Mouse (Mus musculus) midbrain, postnatal 0 days (tissue): ENCODE measurements around the gene Stpg3. TPM values are rescaled to one million over a fixed set of nuclear protein-coding genes. Genes with fewer than 3 reads are reported as not detected.

Experiments
- ATAC-seq: fragments of 200-750 bp; cut with Nextera tagmentation; 2 replicates; pipeline ENCODE4 v1.8.0; 2017; ENCODE audit warnings: moderate number of reproducible peaks, mild to moderate bottlenecking, moderate TSS enrichment, moderate library complexity; ENCODE audit not compliant: low FRiP score
- DNase-seq: peaks from one replicate; pipeline ENCODE4 v3.0.0-alpha.2; 2015; ENCODE audit warnings: low spot score
- H3K27ac ChIP-seq: fragments of 300-500 bp; sonication (generic); 2 replicates; pipeline ENCODE4 v1.5.1; 2014; ENCODE audit warnings: low read depth, mild to moderate bottlenecking, low read length, mixed read lengths
- H3K27me3 ChIP-seq: fragments of 300-500 bp; sonication (generic); 2 replicates; pipeline ENCODE4 v1.6.1; 2014; ENCODE audit warnings: low read length, control low read depth, mixed read lengths; ENCODE audit not compliant: insufficient read depth
- H3K36me3 ChIP-seq: fragments of 300-500 bp; sonication (generic); 2 replicates; pipeline ENCODE4 v1.6.1; 2014; ENCODE audit warnings: low read length, control low read depth, mixed read lengths; ENCODE audit not compliant: insufficient read depth
- H3K4me1 ChIP-seq: fragments of 300-500 bp; sonication (generic); 2 replicates; pipeline ENCODE4 v1.6.1; 2014; ENCODE audit warnings: mild to moderate bottlenecking, control low read depth, antibody characterized with exemption, low read length, mixed read lengths; ENCODE audit not compliant: insufficient read depth
- H3K4me2 ChIP-seq: fragments of 300-500 bp; sonication (generic); 2 replicates; pipeline ENCODE4 v1.6.1; 2014; ENCODE audit warnings: low read depth, mild to moderate bottlenecking, low read length, mixed read lengths; ENCODE audit not compliant: poor library complexity, severe bottlenecking
- H3K4me3 ChIP-seq: fragments of 300-500 bp; sonication (generic); 2 replicates; pipeline ENCODE4 v1.5.1; 2014; ENCODE audit warnings: low read depth, mild to moderate bottlenecking, low read length, moderate library complexity
- H3K9ac ChIP-seq: fragments of 300-500 bp; sonication (generic); replicated peaks from 2 replicates; pipeline ENCODE4 v1.6.1; 2014; ENCODE audit warnings: mild to moderate bottlenecking, low read length, moderate library complexity, mixed read lengths; ENCODE audit not compliant: poor library complexity, severe bottlenecking
- H3K9me3 ChIP-seq: fragments of 300-500 bp; sonication (generic); 2 replicates; pipeline ENCODE4 v1.6.1; 2016; ENCODE audit warnings: low read length, control low read depth
- CTCF ChIP-seq: IDR thresholded peaks from 2 replicates; pipeline ENCODE4 v1.5.1; 2016; ENCODE audit warnings: antibody characterized with exemption, mild to moderate bottlenecking
- WGBS: fragments of 180-500 bp; shearing (Covaris S2); extraction: QIAGEN DNeasy Blood & Tissue Kit; methylation state at CpG from one replicate; pipeline ENCODE4 v1.1.7; 2014; 5-methylcytosine and 5-hydroxymethylcytosine counted together
- polyA plus RNA-seq: library from polyadenylated mRNA; unstranded; fragments of >200 nt; fragmentation: Nextera tagmentation; extraction: Ambion mirVana; gene quantifications from 2 replicates; pipeline ENCODE4 v1.2.1, GENCODE M21; 2015
- total RNA-seq: library from RNA; depleted of rRNA; stranded (reverse); fragments of >200 nt; gene quantifications from 2 replicates; pipeline ENCODE4 v1.2.3, GENCODE M21; 2014

The Stpg3 gene
- total and polyA plus RNA-seq, 2 experiments from 2014 or later = 0.38 TPM; not detected in 1

GRCm38 (mm10) chr2:25217666-25218065 lies 3.2 kb upstream of the Stpg3 start:
- Histone ChIP-seq H3K27ac (no peak overlapping the region), H3K9ac (no peak overlapping the region), H3K27me3 (no peaks in the 10 kb centered on the region), H3K4me1 (no peaks in the 10 kb centered on the region), H3K36me3 (peaks cover 6% of the 10 kb centered on the region; the same call in 1 of the 2 replicates), H3K4me3 (no peak overlapping the region), H3K4me2 (no peak overlapping the region), H3K9me3 (no peaks in the 10 kb centered on the region)
- TF ChIP-seq CTCF = no peak
- DNase-seq (no peak), ATAC-seq (no peak)
- 60% methylated on average over 2 of the region's 2 CpGs for WGBS

GRCm38 (mm10) chr2:25213266-25213865 lies 1.1 kb downstream of the Stpg3 start:
- no peak for TF ChIP-seq CTCF
- Histone ChIP-seq H3K9ac (no peak overlapping the region), H3K9me3 (no peaks in the 10 kb centered on the region), H3K27me3 (no peaks in the 10 kb centered on the region), H3K4me1 (peaks cover 12% of the 10 kb centered on the region; the same call in 1 of the 2 replicates), H3K4me3 (no peak overlapping the region), H3K27ac (no peak overlapping the region), H3K36me3 (no peaks in the 10 kb centered on the region), H3K4me2 (no peak overlapping the region)
- ATAC-seq (no peak), DNase-seq (no peak)
- WGBS = 70% methylated on average over 23 of the region's 23 CpGs

DNA sequence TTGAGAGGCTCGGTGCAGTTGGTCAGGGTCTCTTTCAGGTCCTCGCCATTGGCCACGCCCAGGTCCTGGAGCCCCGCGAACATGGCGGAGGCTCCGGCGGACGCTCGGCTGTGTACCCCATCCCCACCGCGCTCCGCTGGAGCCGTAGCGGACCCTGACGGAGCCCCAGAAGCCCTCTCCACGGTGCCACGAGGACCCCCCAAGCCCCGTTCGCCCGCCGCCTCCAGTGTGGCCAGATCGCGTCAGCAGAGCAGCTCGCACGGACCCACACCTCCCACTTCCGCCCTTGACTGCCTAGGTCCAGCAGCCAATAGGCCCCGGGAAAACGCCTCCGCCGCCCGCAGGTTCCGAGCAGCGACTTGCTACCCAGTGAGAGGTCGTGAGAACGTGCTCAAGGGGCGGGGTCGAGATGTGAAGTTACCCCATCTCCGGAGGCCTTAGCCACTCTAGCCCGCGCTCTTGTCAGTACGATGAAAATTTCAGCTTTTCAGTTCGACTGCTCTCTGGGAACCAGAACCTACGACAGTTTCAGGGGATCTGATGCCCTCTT lies 3.2 kb downstream of the Stpg3 start, which contains the start of gene Nelfb:
Nelfb (minus strand) TSS at position 369 of the 550 bp plus-strand sequence.
- Histone ChIP-seq H3K9me3 (no peaks in the 10 kb centered on the region), H3K36me3 (peaks cover 4% of the 10 kb centered on the region), H3K4me2 (peak within 1 kb of the TSS; percentile 86), H3K4me1 (peaks cover 12% of the 10 kb centered on the region; the same call in 1 of the 2 replicates), H3K27me3 (no peaks in the 10 kb centered on the region), H3K9ac (peak within 1 kb of the TSS; percentile 90), H3K27ac (peak within 1 kb of the TSS; percentile 92), H3K4me3 (peak within 1 kb of the TSS; percentile 92)
- peak; percentile 89 for ATAC-seq
- TF ChIP-seq CTCF = 0 out of 2 replicates have a peak, but pooled peaks have one; percentile 5
- under 1% methylated on average over 44 of the region's 44 CpGs for WGBS
- DNase-seq = peak; percentile 90

GRCm38 (mm10) chr2:25210686-25211085 lies 3.8 kb downstream of the Stpg3 start:
- Histone ChIP-seq H3K4me1 (peaks cover 12% of the 10 kb centered on the region; the same call in 1 of the 2 replicates), H3K27ac (peak overlapping the region; percentile 92), H3K4me3 (peak overlapping the region; percentile 92), H3K36me3 (peaks cover 9% of the 10 kb centered on the region), H3K9ac (peak overlapping the region; percentile 90), H3K27me3 (no peaks in the 10 kb centered on the region), H3K9me3 (no peaks in the 10 kb centered on the region), H3K4me2 (peak overlapping the region; percentile 86)
- no peak for TF ChIP-seq CTCF
- WGBS = under 1% methylated on average over 24 of the region's 24 CpGs
- ATAC-seq (peak; percentile 25; the same call in 1 of the 2 replicates), DNase-seq (no peak)

- no peak for TF ChIP-seq CTCF
- peaks cover 12% of the 10 kb centered on the region; the same call in 1 of the 2 replicates for H3K4me1 ChIP-seq
- H3K27ac ChIP-seq = no peak overlapping the region
- 92% methylated on average over 1 of the region's 1 CpGs for WGBS
- H3K4me3 ChIP-seq = no peak overlapping the region
- H3K9ac ChIP-seq = no peak overlapping the region
- no peak for ATAC-seq
- no peaks in the 10 kb centered on the region for H3K9me3 ChIP-seq
- H3K36me3 ChIP-seq = peaks cover 35% of the 10 kb centered on the region
- no peak overlapping the region for H3K4me2 ChIP-seq
- DNase-seq = no peak
- no peaks in the 10 kb centered on the region for H3K27me3 ChIP-seq
Measured at GRCm38 (mm10) chr2:25207593-25207992, 6.8 kb downstream of the Stpg3 start.

DNA sequence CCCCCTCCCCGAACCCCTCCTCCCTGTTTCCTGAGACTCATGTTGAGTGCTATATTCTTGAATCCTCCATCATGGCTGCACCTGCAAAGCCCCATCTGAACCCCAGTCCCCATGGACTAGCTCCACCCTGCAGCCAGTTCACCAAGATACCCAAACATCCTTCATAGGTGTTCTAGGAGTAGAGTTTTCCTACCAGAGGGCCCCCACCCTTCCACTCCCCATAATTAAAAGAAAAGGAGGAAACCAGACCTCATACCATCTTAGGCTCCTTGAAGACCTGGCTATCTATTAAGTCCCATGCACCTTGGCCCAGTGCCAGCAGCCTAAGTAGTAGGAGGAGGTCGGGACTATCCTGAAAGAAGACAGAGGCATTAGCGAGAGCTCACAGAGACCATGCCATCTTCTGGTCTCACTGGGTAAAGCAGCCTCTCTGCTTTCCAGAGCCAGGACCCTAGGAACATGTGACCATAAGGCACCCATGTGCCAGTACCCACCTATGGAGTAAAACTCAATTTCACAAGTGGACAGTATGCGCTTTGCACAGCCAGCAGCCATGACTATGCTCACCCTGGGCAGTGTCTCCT lies 10.7 kb downstream of the Stpg3 start:
- DNase-seq = no peak

More for the DNA sequence above, 10.7 kb downstream of the Stpg3 start:
- WGBS = 59% methylated on average over 4 of the region's 4 CpGs
- no peak overlapping the region for H3K9ac ChIP-seq
- ATAC-seq = no peak
- no peak overlapping the region for H3K4me2 ChIP-seq
- H3K4me3 ChIP-seq = no peak overlapping the region
- peaks cover 64% of the 10 kb centered on the region for H3K36me3 ChIP-seq
- H3K4me1 ChIP-seq = no peaks in the 10 kb centered on the region; the same call in 1 of the 2 replicates
- no peak overlapping the region for H3K27ac ChIP-seq
- no peaks in the 10 kb centered on the region for H3K27me3 ChIP-seq
- no peaks in the 10 kb centered on the region for H3K9me3 ChIP-seq
- peak; percentile 52 for TF ChIP-seq CTCF
